Mouse (Mus musculus): ENCODE results near the gene Gm3776. TPM values are rescaled to one million over a fixed set of nuclear protein-coding genes. Genes with fewer than 3 reads are reported as not detected.
"Not testable (repeated sequence)": the region's sequence is repeated elsewhere in the genome, so short reads cannot be mapped to it uniquely, and the experiment has no call there.

The Gm3776 gene
- not detected in 2 replicates for polyA plus RNA-seq (2015; fragmentation: Nextera tagmentation; extraction: Ambion mirVana)

DNA sequence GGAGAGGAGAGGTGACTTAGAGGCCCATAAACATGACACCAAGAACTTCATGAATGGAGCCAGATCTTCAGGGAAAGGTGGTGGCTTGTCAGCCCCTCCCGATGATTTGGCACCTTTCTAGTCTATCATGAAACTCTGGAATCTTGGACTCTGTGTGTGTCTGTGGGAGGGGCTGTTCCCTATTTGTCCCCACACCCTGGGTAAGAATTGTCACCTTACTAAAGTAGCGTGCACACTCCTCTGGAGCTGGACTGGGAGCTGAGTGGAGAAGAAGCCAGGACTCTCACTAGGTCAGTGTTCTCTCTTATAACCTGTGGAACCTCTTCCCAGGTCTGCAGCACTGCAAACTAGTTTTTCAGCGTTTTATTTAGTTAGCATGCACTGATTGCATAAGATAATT is at the start of gene Gm3776:
TSS of gene Gm3776 (plus strand) at position 216 of the 400 bp plus-strand sequence.
- H3K9ac ChIP-seq (ENCODE audit: low read depth, low read length); H3K27me3 ChIP-seq (ENCODE audit: control insufficient read depth, insufficient read depth, low read depth, low read length); H3K4me2 ChIP-seq (ENCODE audit: low read length); H3K4me3 ChIP-seq (ENCODE audit: low read depth, low read length); H3K9me3 ChIP-seq (replicated peaks; ENCODE audit: control insufficient read depth, low read length, poor library complexity, severe bottlenecking); H3K27ac ChIP-seq (ENCODE audit: low read length); H3K36me3 ChIP-seq (ENCODE audit: control insufficient read depth, insufficient read depth, low read length); H3K4me1 ChIP-seq (ENCODE audit: control insufficient read depth, insufficient read depth, low read length); ATAC-seq: not testable (repeated sequence)
- 93% methylated on average over 1 of the region's 3 CpGs for WGBS

DNA sequence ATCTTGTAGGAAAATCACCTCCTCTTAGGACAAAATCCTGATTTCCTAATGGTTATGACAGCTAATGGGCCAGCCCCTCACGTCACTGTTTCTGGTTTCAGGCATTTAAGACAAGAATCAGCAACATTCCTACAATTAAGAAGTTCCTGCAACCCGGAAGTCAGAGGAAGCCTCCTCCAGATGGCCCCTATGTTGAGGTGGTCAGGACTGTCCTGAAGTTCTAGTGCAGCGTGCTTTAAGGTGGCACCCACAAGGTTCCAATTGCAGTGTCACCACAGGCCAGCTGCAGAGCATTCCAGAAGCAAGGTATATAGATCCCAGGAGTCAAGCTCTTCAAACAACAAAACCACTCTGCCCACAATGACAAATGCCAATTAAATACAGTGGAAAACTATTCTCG is 48.0 kb upstream of the Gm3776 start:
- 87% methylated on average over 4 of the region's 4 CpGs for WGBS

DNA sequence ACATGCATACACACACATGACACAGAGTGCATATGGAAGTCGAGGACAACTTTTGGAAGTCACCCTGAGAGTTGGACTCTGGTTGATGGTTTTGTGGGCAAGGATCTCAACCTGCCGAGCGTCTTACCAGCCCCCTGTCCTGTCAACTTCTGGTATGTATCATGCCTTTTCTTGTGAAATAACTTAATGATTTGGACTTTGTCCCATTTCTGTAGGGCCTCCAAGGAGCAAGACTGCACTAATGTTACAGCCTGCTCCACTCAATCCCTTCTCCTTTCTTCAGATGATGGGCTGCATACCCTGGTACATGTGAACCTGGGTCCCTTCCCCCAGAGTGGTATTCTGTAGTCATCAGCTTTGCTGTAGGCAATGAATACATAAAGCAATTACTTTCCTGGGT is 46.9 kb upstream of the Gm3776 start:
- Histone ChIP-seq H3K4me1 (ENCODE audit: control insufficient read depth, insufficient read depth, low read length) (no peaks in the 10 kb centered on the region), H3K36me3 (ENCODE audit: control insufficient read depth, insufficient read depth, low read length) (no peaks in the 10 kb centered on the region), H3K9me3 (replicated peaks; ENCODE audit: control insufficient read depth, low read length, poor library complexity, severe bottlenecking) (no peaks in the 10 kb centered on the region), H3K27me3 (ENCODE audit: control insufficient read depth, insufficient read depth, low read depth, low read length) (no peaks in the 10 kb centered on the region), H3K4me3 (ENCODE audit: low read depth, low read length) (no peak overlapping the region), H3K9ac (ENCODE audit: low read depth, low read length) (no peak overlapping the region), H3K4me2 (ENCODE audit: low read length) (no peak overlapping the region), H3K27ac (ENCODE audit: low read length) (no peak overlapping the region)
- ATAC-seq = no peak
- WGBS = 91% methylated on average over 3 of the region's 3 CpGs

More for the DNA sequence above, 48.0 kb upstream of the Gm3776 start:
- Histone ChIP-seq H3K9ac (ENCODE audit: low read depth, low read length) (no peak overlapping the region), H3K36me3 (ENCODE audit: control insufficient read depth, insufficient read depth, low read length) (no peaks in the 10 kb centered on the region), H3K27ac (ENCODE audit: low read length) (no peak overlapping the region), H3K27me3 (ENCODE audit: control insufficient read depth, insufficient read depth, low read depth, low read length) (no peaks in the 10 kb centered on the region), H3K4me3 (ENCODE audit: low read depth, low read length) (no peak overlapping the region), H3K4me1 (ENCODE audit: control insufficient read depth, insufficient read depth, low read length) (no peaks in the 10 kb centered on the region), H3K4me2 (ENCODE audit: low read length) (no peak overlapping the region), H3K9me3 (replicated peaks; ENCODE audit: control insufficient read depth, low read length, poor library complexity, severe bottlenecking) (no peaks in the 10 kb centered on the region)
- no peak for ATAC-seq

DNA sequence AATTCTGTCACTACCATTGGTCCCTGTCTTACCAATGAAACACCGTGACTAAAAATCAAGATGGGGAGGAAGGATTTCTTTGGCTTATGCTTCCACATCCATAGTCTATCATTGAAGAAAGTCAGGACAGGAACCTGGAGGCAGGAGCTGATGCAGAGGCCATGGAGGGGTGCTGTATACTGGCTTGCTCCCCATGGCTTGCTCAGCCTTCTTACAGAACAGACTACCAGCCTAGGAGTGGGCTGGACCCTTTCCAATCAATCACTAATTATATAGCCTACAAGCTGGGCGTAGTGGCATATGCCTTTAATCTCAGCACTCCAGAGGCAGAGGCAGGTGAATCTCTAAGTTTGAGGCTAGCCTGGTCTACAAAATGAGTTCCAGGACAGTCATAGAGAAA is 46.1 kb upstream of the Gm3776 start:
- 96% methylated on average over 2 of the region's 2 CpGs for WGBS
- H3K36me3 ChIP-seq (ENCODE audit: control insufficient read depth, insufficient read depth, low read length) = no peaks in the 10 kb centered on the region

DNA sequence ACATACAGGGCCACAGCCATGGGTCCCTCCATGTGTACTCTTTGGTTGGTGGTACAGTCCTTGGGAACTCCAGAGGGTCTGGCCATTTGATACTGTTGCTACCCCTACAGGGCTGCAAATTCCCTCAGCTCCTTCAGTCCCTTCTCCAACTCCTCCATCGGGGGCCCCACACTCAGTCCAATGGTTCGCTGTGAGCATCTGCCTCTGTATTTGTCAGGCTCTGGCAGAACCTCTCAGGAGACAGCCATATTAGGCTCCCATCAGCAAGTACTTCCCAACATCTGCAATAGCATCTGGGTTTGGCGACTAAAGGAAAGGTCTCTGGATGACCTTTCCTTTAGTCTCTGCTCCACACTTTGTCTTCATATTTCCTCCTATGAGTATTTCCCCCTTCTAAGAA is 45.4 kb upstream of the Gm3776 start:
- WGBS = 95% methylated on average over 3 of the region's 3 CpGs
- H3K36me3 ChIP-seq (ENCODE audit: control insufficient read depth, insufficient read depth, low read length) = no peaks in the 10 kb centered on the region
- H3K4me3 ChIP-seq (ENCODE audit: low read depth, low read length) = no peak overlapping the region
- no peak for ATAC-seq
- H3K9ac ChIP-seq (ENCODE audit: low read depth, low read length) = no peak overlapping the region
- no peak overlapping the region for H3K27ac ChIP-seq (ENCODE audit: low read length)
- no peak overlapping the region for H3K4me2 ChIP-seq (ENCODE audit: low read length)
- H3K9me3 ChIP-seq (replicated peaks; ENCODE audit: control insufficient read depth, low read length, poor library complexity, severe bottlenecking) = no peaks in the 10 kb centered on the region
- no peaks in the 10 kb centered on the region for H3K27me3 ChIP-seq (ENCODE audit: control insufficient read depth, insufficient read depth, low read depth, low read length)
- no peaks in the 10 kb centered on the region for H3K4me1 ChIP-seq (ENCODE audit: control insufficient read depth, insufficient read depth, low read length)

More for the DNA sequence above, 46.1 kb upstream of the Gm3776 start:
- H3K4me1 ChIP-seq (ENCODE audit: control insufficient read depth, insufficient read depth, low read length) = no peaks in the 10 kb centered on the region
- ATAC-seq = no peak
- H3K27me3 ChIP-seq (ENCODE audit: control insufficient read depth, insufficient read depth, low read depth, low read length) = no peaks in the 10 kb centered on the region
- H3K4me2 ChIP-seq (ENCODE audit: low read length) = no peak overlapping the region
- no peaks in the 10 kb centered on the region for H3K9me3 ChIP-seq (replicated peaks; ENCODE audit: control insufficient read depth, low read length, poor library complexity, severe bottlenecking)
- no peak overlapping the region for H3K27ac ChIP-seq (ENCODE audit: low read length)
- H3K4me3 ChIP-seq (ENCODE audit: low read depth, low read length) = no peak overlapping the region
- H3K9ac ChIP-seq (ENCODE audit: low read depth, low read length) = no peak overlapping the region

DNA sequence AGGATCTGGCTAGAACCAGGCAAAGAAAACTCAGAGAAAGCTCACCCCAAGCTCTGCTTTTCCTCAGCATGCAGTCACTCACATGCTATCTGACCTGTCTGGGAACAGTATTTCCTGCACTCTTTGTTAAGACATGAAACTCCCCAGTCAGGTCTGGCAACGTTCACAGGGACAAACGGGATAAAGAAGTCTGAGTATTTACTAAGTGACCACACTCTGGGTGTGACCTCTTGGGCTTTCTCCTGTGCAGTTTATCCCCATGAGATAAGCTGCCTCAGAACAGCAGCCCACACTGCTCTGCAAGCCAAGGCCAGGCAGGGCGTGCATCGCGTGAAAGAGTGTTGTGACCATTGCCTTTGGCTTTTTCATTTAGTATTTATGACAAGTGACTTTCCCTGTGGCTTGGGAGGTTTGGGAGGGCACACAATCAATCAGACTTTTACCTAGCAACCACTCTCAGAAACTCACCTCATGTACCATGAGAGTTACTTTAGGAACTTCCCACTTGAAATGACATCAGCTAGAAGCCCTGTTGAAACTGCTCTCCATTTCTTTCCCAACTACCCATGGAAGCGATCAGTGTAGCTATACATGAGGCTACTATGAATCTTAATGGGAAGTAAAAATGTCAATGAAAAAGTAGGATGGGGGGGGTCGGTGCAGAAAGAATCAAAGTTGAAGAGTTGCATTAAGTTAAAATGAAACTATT is 44.4 kb upstream of the Gm3776 start:
- H3K4me2 ChIP-seq (ENCODE audit: low read length) = no peak overlapping the region
- ATAC-seq = no peak
- H3K27me3 ChIP-seq (ENCODE audit: control insufficient read depth, insufficient read depth, low read depth, low read length) = no peaks in the 10 kb centered on the region
- no peaks in the 10 kb centered on the region for H3K36me3 ChIP-seq (ENCODE audit: control insufficient read depth, insufficient read depth, low read length)
- WGBS = 84% methylated on average over 7 of the region's 7 CpGs
- no peak overlapping the region for H3K27ac ChIP-seq (ENCODE audit: low read length)
- H3K9me3 ChIP-seq (replicated peaks; ENCODE audit: control insufficient read depth, low read length, poor library complexity, severe bottlenecking) = no peaks in the 10 kb centered on the region
- no peak overlapping the region for H3K9ac ChIP-seq (ENCODE audit: low read depth, low read length)
- no peaks in the 10 kb centered on the region for H3K4me1 ChIP-seq (ENCODE audit: control insufficient read depth, insufficient read depth, low read length)
- H3K4me3 ChIP-seq (ENCODE audit: low read depth, low read length) = no peak overlapping the region

DNA sequence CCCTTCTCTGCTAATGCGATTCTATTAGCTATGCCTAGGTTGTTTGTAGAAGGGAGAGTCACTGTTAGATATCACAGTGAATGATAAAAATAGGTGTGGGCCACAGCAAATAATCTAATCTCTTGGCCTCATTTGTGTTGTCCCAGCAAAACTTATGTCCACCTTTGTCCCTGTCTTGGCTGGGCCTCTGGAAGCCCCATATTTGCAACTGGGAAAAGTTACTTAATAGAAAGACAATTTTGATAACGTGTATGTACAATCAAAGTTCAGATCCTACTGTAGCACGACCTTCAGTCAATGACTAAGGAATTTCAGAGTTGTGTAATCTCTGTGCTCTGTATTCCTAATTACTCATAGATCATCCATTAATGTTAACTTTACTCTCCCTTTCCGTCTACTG is 39.9 kb upstream of the Gm3776 start:
- Histone ChIP-seq H3K9me3 (replicated peaks; ENCODE audit: control insufficient read depth, low read length, poor library complexity, severe bottlenecking) (no peaks in the 10 kb centered on the region), H3K4me3 (ENCODE audit: low read depth, low read length) (no peak overlapping the region), H3K9ac (ENCODE audit: low read depth, low read length) (no peak overlapping the region), H3K27me3 (ENCODE audit: control insufficient read depth, insufficient read depth, low read depth, low read length) (no peaks in the 10 kb centered on the region), H3K4me2 (ENCODE audit: low read length) (no peak overlapping the region), H3K4me1 (ENCODE audit: control insufficient read depth, insufficient read depth, low read length) (no peaks in the 10 kb centered on the region), H3K27ac (ENCODE audit: low read length) (no peak overlapping the region), H3K36me3 (ENCODE audit: control insufficient read depth, insufficient read depth, low read length) (no peaks in the 10 kb centered on the region)
- ATAC-seq = no peak
- 85% methylated on average over 4 of the region's 4 CpGs for WGBS

DNA sequence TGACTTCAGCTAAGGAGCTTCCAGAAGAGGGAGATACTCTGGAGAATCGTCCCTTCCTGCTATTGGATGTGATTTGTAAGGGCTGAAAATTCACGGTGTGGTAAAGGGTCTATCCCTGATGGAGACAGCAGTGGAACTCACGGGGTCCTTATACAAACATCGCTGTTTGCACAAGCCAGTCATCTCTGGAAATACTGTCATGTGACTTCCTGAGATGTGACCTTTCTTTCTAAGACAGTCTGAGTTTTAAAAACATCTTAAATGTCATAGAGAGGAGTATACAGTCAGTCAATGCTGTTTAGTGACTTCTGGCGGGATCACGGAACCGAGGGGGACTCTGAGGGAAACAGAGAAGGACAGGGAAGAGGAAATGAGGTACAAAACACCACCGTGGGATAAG is 34.3 kb upstream of the Gm3776 start:
- Histone ChIP-seq H3K4me1 (ENCODE audit: control insufficient read depth, insufficient read depth, low read length) (no peaks in the 10 kb centered on the region), H3K9ac (ENCODE audit: low read depth, low read length) (no peak overlapping the region), H3K27me3 (ENCODE audit: control insufficient read depth, insufficient read depth, low read depth, low read length) (no peaks in the 10 kb centered on the region), H3K4me2 (ENCODE audit: low read length) (no peak overlapping the region), H3K9me3 (replicated peaks; ENCODE audit: control insufficient read depth, low read length, poor library complexity, severe bottlenecking) (no peaks in the 10 kb centered on the region), H3K36me3 (ENCODE audit: control insufficient read depth, insufficient read depth, low read length) (no peaks in the 10 kb centered on the region), H3K4me3 (ENCODE audit: low read depth, low read length) (no peak overlapping the region), H3K27ac (ENCODE audit: low read length) (no peak overlapping the region)
- no peak for ATAC-seq
- 78% methylated on average over 8 of the region's 8 CpGs for WGBS

DNA sequence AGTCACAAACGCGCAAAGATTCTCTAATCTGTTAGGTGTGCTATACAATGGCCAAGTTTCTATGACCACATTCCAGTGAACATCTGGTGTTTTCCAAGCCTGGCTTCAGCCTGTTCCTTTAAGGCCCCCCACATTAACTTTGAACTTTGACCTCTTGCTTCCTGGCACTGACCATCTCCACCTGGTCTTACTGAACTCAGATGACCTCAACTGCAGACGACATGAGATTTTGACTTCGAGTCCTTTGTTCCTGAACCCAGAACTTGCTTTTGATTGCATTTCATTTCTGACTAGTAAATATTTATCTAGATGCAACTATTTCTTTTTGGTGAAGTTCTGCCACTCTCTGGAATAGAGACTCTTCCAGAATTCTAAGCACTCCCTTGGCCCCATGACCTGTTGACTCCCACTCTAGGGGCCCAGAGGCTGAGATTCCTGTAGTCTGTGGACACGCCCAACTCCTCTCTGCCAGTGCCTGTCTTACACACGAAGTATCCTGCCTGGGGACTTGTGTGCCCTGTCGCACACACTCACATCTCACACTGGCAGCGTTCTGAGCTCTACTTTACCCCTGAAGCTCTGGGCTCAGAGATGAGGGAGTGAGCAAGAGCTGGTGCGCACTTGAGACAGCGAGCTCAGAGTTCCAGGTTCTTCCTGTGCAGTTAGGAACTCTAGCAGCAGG is 33.6 kb upstream of the Gm3776 start:
- Histone ChIP-seq H3K4me3 (ENCODE audit: low read depth, low read length) (no peak overlapping the region), H3K4me2 (ENCODE audit: low read length) (no peak overlapping the region), H3K9ac (ENCODE audit: low read depth, low read length) (no peak overlapping the region), H3K27ac (ENCODE audit: low read length) (no peak overlapping the region), H3K27me3 (ENCODE audit: control insufficient read depth, insufficient read depth, low read depth, low read length) (no peaks in the 10 kb centered on the region), H3K36me3 (ENCODE audit: control insufficient read depth, insufficient read depth, low read length) (no peaks in the 10 kb centered on the region), H3K9me3 (replicated peaks; ENCODE audit: control insufficient read depth, low read length, poor library complexity, severe bottlenecking) (no peaks in the 10 kb centered on the region), H3K4me1 (ENCODE audit: control insufficient read depth, insufficient read depth, low read length) (no peaks in the 10 kb centered on the region)
- 84% methylated on average over 10 of the region's 10 CpGs for WGBS
- ATAC-seq = no peak
